Mouse (Mus musculus) left cerebral cortex, adult 2 months (tissue): ENCODE data around the gene Sult1c1. TPM values are rescaled to one million over a fixed set of nuclear protein-coding genes. Genes with fewer than 3 reads are reported as not detected.
"Not testable (repeated sequence)": the region's sequence is repeated elsewhere in the genome, so short reads cannot be mapped to it uniquely, and the experiment has no call there.

ENCODE experiments used
- DNase-seq, 2 experiments: peaks; one replicate each; pipeline ENCODE4 v3.0.0; 2021 to 2022; ENCODE audit warnings: low spot score in 2 of 2, mixed read lengths in 1 of 2; ENCODE audit errors: extremely low spot score in 1 of 2
- H3K27ac ChIP-seq: fragments of 200-600 bp; 2 replicates; pipeline ENCODE4 v1.8.1; 2022
- H3K4me3 ChIP-seq: fragments of 200-600 bp; 2 replicates; pipeline ENCODE4 v1.8.1; 2022
- CTCF ChIP-seq: fragments of 200-600 bp; IDR thresholded peaks from 2 replicates; pipeline ENCODE4 v1.8.1; 2022; ENCODE audit warnings: antibody characterized with exemption, mild to moderate bottlenecking, moderate library complexity
- intact Hi-C: fragments of 180-260 bp; cut with DNase I; formaldehyde crosslinking; loops from one replicate; pipeline ENCODE4 v1.15.1; 2025
- long read RNA-seq, 2 experiments: library from polyadenylated mRNA; stranded (forward); transcript quantifications; one replicate each; pipeline ENCODE4 v2.0.0; 2021; ENCODE audit warnings: borderline mapping rate in 2 of 2
- total RNA-seq, 2 experiments: library from RNA; stranded (reverse); gene quantifications; 2 replicates each; pipeline ENCODE4 v1.2.3; 2021

Gene Sult1c1
- total RNA-seq, result not detected
- long read RNA-seq, experiment 1, result 0 reads
- long read RNA-seq, experiment 2, result 0 reads

DNA sequence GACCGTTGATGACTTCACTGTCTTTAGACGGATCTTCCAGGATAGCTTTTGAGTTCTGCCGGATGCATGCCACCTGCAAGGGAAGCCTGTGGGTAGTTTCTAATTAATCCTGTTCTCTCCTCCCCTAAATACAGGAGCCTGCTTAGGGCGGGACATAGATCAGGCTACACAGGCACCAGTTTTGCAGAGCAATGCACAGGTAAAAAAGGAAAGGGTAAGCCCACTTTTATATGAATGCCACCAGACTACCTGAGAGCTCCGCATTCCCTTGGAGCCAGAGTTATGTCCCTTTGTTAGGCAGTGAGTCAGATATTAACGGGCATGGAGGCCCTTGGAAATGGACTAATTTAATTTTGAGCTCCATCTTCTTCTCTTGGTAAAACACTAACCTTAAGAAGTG is at the start of gene Sult1c1:
Sult1c1 (minus strand) TSS at position 101 of the 400 bp plus-strand sequence.
- no peak for DNase-seq
- Histone ChIP-seq H3K4me3 (no peak within 1 kb of the TSS), H3K27ac (no peak within 1 kb of the TSS)
- TF ChIP-seq CTCF, result no peak
- intact Hi-C loops, result no loop called here

GRCm38 (mm10) chr17:54014204-54014603 is 23.7 kb upstream of the Sult1c1 start:
- no peak for DNase-seq
- TF ChIP-seq CTCF, result peak; percentile 82
- no peak overlapping the region for H3K4me3 ChIP-seq
- H3K27ac ChIP-seq, result no peak overlapping the region
- intact Hi-C loops, result loop anchor here (1.0 to 5.0 kb wide), 2 partner anchors 48 to 329 kb away; no protein-coding TSS in a partner anchor

GRCm38 (mm10) chr17:54011196-54011595 is 20.7 kb upstream of the Sult1c1 start:
- Histone ChIP-seq H3K27ac (no peak overlapping the region), H3K4me3 (no peak overlapping the region)
- TF ChIP-seq CTCF, result no peak
- intact Hi-C loops, result loop anchor here (5.0 kb wide), 1 partner anchor 51 kb away; no protein-coding TSS in a partner anchor
- no peak for DNase-seq

DNA sequence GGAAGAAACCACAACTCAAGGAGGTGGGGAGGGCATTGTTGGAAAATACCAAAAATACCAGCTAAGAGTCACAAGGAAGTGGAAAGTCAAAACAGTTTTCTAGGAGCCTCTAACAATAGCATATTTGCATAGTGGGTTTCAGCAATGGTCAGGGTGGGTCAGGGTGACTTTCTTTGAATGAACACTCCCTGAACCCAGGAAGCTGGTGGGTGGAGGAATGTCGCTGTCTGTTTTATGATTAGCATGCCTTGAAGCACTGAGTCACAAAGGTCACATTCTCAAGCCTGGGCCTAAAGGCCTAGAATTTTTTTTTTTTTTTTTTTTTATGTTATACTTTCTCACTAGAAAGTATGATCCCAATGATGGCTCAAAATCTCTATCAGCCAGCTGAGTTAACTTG is 20.1 kb upstream of the Sult1c1 start:
- not testable (repeated sequence) for DNase-seq, H3K4me3 ChIP-seq, H3K27ac ChIP-seq
- intact Hi-C loops, result loop anchor here (5.0 kb wide), 1 partner anchor 52 kb away; no protein-coding TSS in a partner anchor

GRCm38 (mm10) chr17:54003522-54003921 is 13.0 kb upstream of the Sult1c1 start:
- H3K27ac ChIP-seq, result no peak overlapping the region
- no peak for DNase-seq
- intact Hi-C loops, result no loop called here
- no peak overlapping the region for H3K4me3 ChIP-seq
- TF ChIP-seq CTCF, result no peak

DNA sequence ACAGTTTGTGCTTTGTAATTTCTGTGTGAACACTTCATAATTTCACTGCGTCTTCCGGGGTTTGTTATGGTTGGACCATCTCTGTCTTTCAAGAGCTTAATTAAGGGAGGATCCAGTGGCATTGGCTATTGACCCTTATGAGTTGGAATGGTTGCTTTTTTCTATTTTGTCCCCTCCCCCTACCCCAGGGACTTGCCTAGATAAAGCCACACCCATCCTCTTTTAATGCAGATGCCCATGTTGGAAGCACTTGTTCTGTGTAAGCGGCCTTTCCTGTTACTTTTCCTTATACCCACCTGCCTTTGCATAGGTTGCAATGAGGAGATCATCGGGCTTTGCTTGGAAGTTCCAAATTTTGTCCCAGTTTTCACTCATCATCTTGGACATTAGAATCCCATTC is 16.9 kb downstream of the Sult1c1 start:
- DNase-seq, result no peak
- H3K4me3 ChIP-seq, result no peak overlapping the region
- no peak overlapping the region for H3K27ac ChIP-seq
- intact Hi-C loops, result no loop called here
- no peak for TF ChIP-seq CTCF

DNA sequence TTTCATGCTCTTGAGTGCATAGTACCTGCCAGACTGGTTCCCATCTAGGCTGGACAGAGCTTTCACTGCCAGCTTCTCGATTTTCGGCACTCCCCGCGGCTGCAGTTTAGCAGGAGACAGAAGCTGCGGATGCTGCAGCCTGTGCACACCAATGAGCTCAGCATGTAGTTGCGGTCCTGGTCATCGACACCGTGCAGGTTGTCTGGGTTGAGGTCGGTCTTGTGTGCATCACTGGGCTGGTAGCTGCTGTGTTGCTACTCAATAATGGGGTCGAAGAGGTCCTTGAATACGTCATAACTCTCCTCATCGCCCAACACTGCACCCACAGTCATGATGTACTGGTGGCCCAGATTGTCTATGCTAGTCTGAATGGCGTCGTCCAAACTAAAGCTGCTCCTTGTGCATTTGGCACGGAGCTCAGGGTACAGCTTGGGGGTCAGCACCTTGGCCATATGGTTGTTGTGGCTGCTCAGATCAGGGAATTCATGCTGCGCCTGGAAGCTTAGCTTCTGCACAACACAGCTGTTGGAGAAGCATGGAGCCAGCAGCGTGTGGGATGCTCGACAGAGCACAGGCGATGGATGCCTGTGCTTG is 48.8 kb downstream of the Sult1c1 start:
- no peak for TF ChIP-seq CTCF
- intact Hi-C loops, result no loop called here
- Histone ChIP-seq H3K27ac (no peak overlapping the region), H3K4me3 (no peak overlapping the region)
- DNase-seq, result no peak

- intact Hi-C loops, result no loop called here
- Histone ChIP-seq H3K27ac (no peak overlapping the region), H3K4me3 (no peak overlapping the region)
- TF ChIP-seq CTCF, result no peak
- no peak for DNase-seq
These were observed 49.7 kb downstream of the Sult1c1 start for GRCm38 (mm10) chr17:53940726-53941125.

Other genes starting within 250 kb of the Sult1c1 start
- not detected for gene Sult1c2, start 144.3 kb downstream of the Sult1c1 start, total RNA-seq